Mouse (Mus musculus) forebrain, postnatal 0 days (tissue): ENCODE data around the gene Spg11. TPM values are rescaled to one million over a fixed set of nuclear protein-coding genes. Genes with fewer than 3 reads are reported as not detected.

ENCODE experiments used
- ATAC-seq: fragments of 200-750 bp; cut with Nextera tagmentation; 2 replicates; pipeline ENCODE4 v1.8.0; 2017; ENCODE audit warnings: mild to moderate bottlenecking, moderate library complexity
- DNase-seq: peaks from one replicate; pipeline ENCODE4 v3.0.0-alpha.2; 2015
- H3K27ac ChIP-seq: fragments of 300-500 bp; sonication (generic); 2 replicates; pipeline ENCODE4 v1.5.1; 2014; ENCODE audit warnings: low read depth, mild to moderate bottlenecking, antibody characterized with exemption, low read length, moderate library complexity, mixed read lengths
- H3K27me3 ChIP-seq: fragments of 300-500 bp; sonication (generic); 2 replicates; pipeline ENCODE4 v1.6.1; 2014; ENCODE audit warnings: mild to moderate bottlenecking, low read length, mixed read lengths; ENCODE audit not compliant: insufficient read depth
- H3K36me3 ChIP-seq: fragments of 300-500 bp; sonication (generic); 2 replicates; pipeline ENCODE4 v1.6.1; 2014; ENCODE audit warnings: mild to moderate bottlenecking, moderate library complexity; ENCODE audit not compliant: insufficient read depth
- H3K4me1 ChIP-seq: fragments of 300-500 bp; sonication (generic); 2 replicates; pipeline ENCODE4 v1.6.1; 2014; ENCODE audit warnings: antibody characterized with exemption; ENCODE audit not compliant: insufficient read depth
- H3K4me2 ChIP-seq: fragments of 300-500 bp; sonication (generic); 2 replicates; pipeline ENCODE4 v1.6.1; 2014; ENCODE audit warnings: low read depth, mild to moderate bottlenecking, moderate library complexity
- H3K4me3 ChIP-seq: fragments of 300-500 bp; sonication (generic); 2 replicates; pipeline ENCODE4 v1.5.1; 2014; ENCODE audit warnings: low read depth, low read length, mixed read lengths
- H3K9ac ChIP-seq: fragments of 300-500 bp; sonication (generic); 2 replicates; pipeline ENCODE4 v1.6.1; 2014; ENCODE audit warnings: mild to moderate bottlenecking
- H3K9me3 ChIP-seq: fragments of 300-500 bp; sonication (generic); 2 replicates; pipeline ENCODE4 v1.6.1; 2016; ENCODE audit warnings: low read length
- CTCF ChIP-seq: sonication (generic); IDR thresholded peaks from 2 replicates; pipeline ENCODE4 v1.5.1; 2016; ENCODE audit warnings: antibody characterized with exemption, control low read depth, low read depth
- WGBS: fragments of 180-500 bp; shearing (Covaris S2); extraction: QIAGEN DNeasy Blood & Tissue Kit; methylation state at CpG from one replicate; pipeline ENCODE4 v1.1.7; 2014; 5-methylcytosine and 5-hydroxymethylcytosine counted together
- polyA plus RNA-seq: library from polyadenylated mRNA; unstranded; fragments of >200 nt; fragmentation: Nextera tagmentation; extraction: Ambion mirVana; gene quantifications from 2 replicates; pipeline ENCODE4 v1.2.1, GENCODE M21; 2015
- total RNA-seq: library from RNA; depleted of rRNA; stranded (reverse); fragments of >200 nt; gene quantifications from 2 replicates; pipeline ENCODE4 v1.2.3, GENCODE M21; 2014

Spg11 gene
- total and polyA plus RNA-seq, 2 experiments from 2014 or later, result 4.5 to 22.7 TPM

- H3K4me3 ChIP-seq, result no peak overlapping the region
- no peaks in the 10 kb centered on the region for H3K27me3 ChIP-seq
- DNase-seq (peak; percentile 37), ATAC-seq (peak; percentile 79)
- H3K9me3 ChIP-seq, result no peaks in the 10 kb centered on the region
- no peaks in the 10 kb centered on the region for H3K4me1 ChIP-seq
- H3K36me3 ChIP-seq, result peaks cover 19% of the 10 kb centered on the region
- H3K27ac ChIP-seq, result no peak overlapping the region
- no peak overlapping the region for H3K4me2 ChIP-seq
- no peak overlapping the region for H3K9ac ChIP-seq
- WGBS, result 46% methylated on average over 14 of the region's 14 CpGs
- peak; percentile 37; the same call in 1 of the 2 replicates for TF ChIP-seq CTCF
Measured at GRCm38 (mm10) chr2:122065200-122065969, 52.8 kb downstream of the Spg11 start.

- Histone ChIP-seq H3K9me3 (no peaks in the 10 kb centered on the region), H3K4me3 (no peak overlapping the region), H3K27me3 (no peaks in the 10 kb centered on the region), H3K9ac (no peak overlapping the region), H3K4me2 (no peak overlapping the region), H3K36me3 (peaks cover 27% of the 10 kb centered on the region), H3K4me1 (no peaks in the 10 kb centered on the region), H3K27ac (no peak overlapping the region)
- DNase-seq, result no peak
- no peak for ATAC-seq
- no peak for TF ChIP-seq CTCF
- WGBS, result 80% methylated on average over 11 of the region's 11 CpGs
Measured at GRCm38 (mm10) chr2:122059365-122060115, 58.6 kb downstream of the Spg11 start.

DNA sequence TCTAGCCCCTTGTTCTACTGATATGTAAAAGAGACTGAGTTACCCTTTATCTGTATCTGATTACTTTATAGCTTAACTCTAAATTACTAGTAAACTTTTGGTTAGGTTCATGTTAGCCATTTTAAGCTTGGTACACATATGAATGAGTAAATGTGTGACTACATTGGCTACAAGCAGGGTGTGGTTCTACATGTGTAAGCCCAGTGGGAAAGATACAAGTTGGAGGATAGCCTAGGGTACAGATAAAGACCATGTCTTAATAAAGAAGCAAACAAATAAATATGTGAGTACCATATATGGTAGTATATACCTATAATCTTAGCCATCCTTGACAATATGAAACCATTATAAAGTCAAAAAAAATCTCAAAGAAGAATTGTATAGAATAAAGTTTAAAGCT lies 74.3 kb downstream of the Spg11 start:
- H3K4me1 ChIP-seq, result no peaks in the 10 kb centered on the region
- H3K27ac ChIP-seq, result no peak overlapping the region
- H3K9ac ChIP-seq, result no peak overlapping the region
- H3K9me3 ChIP-seq, result no peaks in the 10 kb centered on the region
- no peak overlapping the region for H3K4me2 ChIP-seq
- no peak for ATAC-seq
- no peaks in the 10 kb centered on the region for H3K27me3 ChIP-seq
- no peak overlapping the region for H3K4me3 ChIP-seq
- no peak for TF ChIP-seq CTCF
- H3K36me3 ChIP-seq, result peaks cover 3% of the 10 kb centered on the region; the same call in 1 of the 2 replicates
- DNase-seq, result no peak

GRCm38 (mm10) chr2:122036064-122036463 lies 82.1 kb downstream of the Spg11 start:
- TF ChIP-seq CTCF, result no peak
- Histone ChIP-seq H3K4me1 (no peaks in the 10 kb centered on the region), H3K4me2 (no peak overlapping the region), H3K27me3 (no peaks in the 10 kb centered on the region), H3K27ac (no peak overlapping the region), H3K9me3 (no peaks in the 10 kb centered on the region), H3K4me3 (no peak overlapping the region), H3K9ac (no peak overlapping the region), H3K36me3 (0 out of 2 replicates have a peak, but pooled peaks cover 5% of the 10 kb centered on the region)
- ATAC-seq, result no peak
- WGBS, result 94% methylated on average over 3 of the region's 3 CpGs
- DNase-seq, result no peak

GRCm38 (mm10) chr2:122031970-122032369 lies 86.2 kb downstream of the Spg11 start:
- Histone ChIP-seq H3K4me1 (0 out of 2 replicates have a peak, but pooled peaks cover 6% of the 10 kb centered on the region), H3K9ac (no peak overlapping the region), H3K9me3 (no peaks in the 10 kb centered on the region), H3K27me3 (no peaks in the 10 kb centered on the region), H3K4me2 (no peak overlapping the region), H3K36me3 (no peaks in the 10 kb centered on the region), H3K27ac (no peak overlapping the region), H3K4me3 (no peak overlapping the region)
- no peak for ATAC-seq
- TF ChIP-seq CTCF, result no peak
- no peak for DNase-seq
- WGBS, result 90% methylated on average over 6 of the region's 6 CpGs

DNA sequence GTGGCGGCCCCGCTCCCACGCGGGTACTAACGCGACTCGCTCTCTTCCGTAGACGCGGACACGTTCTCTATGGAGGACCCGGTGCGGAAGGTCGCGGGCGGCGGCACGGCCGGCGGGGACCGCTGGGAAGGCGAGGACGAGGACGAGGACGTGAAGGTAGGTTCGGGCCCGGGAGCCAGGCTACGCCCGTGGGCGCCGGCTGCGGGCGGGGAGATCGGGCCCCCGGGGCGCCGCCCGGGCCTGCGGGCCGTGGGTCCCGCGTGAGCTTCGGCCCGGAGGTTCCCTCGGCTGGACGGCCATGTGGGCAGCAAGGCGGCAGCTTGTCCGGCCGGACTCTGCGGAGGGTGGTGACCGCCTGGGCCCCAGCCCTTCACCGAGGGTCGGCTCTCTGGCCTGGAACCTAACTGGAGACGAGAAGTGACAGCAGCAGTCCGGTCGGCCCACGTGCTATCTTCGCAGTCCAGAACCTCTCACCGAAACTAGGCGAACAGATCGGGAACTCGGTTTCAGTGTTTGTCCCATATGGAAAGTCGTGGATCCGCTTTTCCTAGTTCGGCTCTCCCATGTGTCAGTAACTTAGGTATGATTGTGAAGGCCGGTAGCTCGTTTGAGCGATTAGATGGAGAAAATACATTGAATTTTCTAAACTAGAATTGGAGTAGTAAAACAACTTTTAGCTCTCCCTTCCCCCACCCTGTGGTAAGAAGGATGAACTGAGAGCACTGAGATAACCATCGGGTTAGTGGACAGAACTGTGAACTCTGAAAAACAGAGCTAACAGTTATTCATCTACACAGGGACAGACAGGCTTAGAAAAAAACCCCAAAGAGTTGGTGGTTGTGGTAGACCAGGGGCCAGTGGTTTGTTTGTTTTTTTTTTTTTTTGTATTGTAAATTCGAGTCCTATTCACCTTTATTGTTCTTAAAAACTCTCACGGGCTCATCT lies 89.2 kb downstream of the Spg11 start:
- TF ChIP-seq CTCF, result no peak
- Histone ChIP-seq H3K27me3 (no peaks in the 10 kb centered on the region), H3K4me3 (peak overlapping the region; percentile 74), H3K27ac (peak overlapping the region; percentile 83), H3K4me1 (0 out of 2 replicates have a peak, but pooled peaks cover 6% of the 10 kb centered on the region), H3K36me3 (no peaks in the 10 kb centered on the region), H3K4me2 (peak overlapping the region; percentile 75), H3K9me3 (no peaks in the 10 kb centered on the region), H3K9ac (peak overlapping the region; percentile 82)
- ATAC-seq (peak; percentile 49; the same call in 1 of the 2 replicates), DNase-seq (no peak)
- 1% methylated on average over 51 of the region's 71 CpGs for WGBS
